ENCODE assay signal across 10 mouse cellular contexts in genomic region chr8:119715221-119715620, GRCm38 (mm10). TPM values are rescaled to one million over a fixed set of nuclear protein-coding genes. Genes with fewer than 3 reads are reported as not detected.
DNase-seq lines count a peak whose midpoint lies in the region; ATAC-seq and TF ChIP-seq lines count a peak whose summit lies in the region.
"Had no signal": no experiment of that assay in that cellular context is flagged by ENCODE, and none has a peak within 500 bp of the region (broad histone marks: within the 10 kb centered on the region; RNA-seq: fewer than 3 reads in every experiment).

No protein-coding gene starts in this region.

- peak overlapping the region; percentile 48; the same call in 1 of the 2 replicates for H3K27ac ChIP-seq in liver, postnatal 0 days (ENCODE audit: low read depth)
- H3K27ac ChIP-seq in forebrain, embryonic 13.5 days: no peak overlapping the region

- intact Hi-C loops in heart, postnatal 14 days (cut with DNase I): no loop called here
- intact Hi-C loops in left cerebral cortex, postnatal 14 days (cut with DNase I): no loop called here

- 33% methylated on average over 12 of the region's 12 CpGs for WGBS in liver, postnatal 0 days (ENCODE audit: insufficient replicate concordance)
- WGBS in forebrain, embryonic 13.5 days: 82% methylated on average over 12 of the region's 12 CpGs

- H3K4me2 ChIP-seq in liver, postnatal 0 days (ENCODE audit: low read depth, low read length): no peak overlapping the region
- no peak overlapping the region for H3K4me2 ChIP-seq in forebrain, embryonic 13.5 days

- peak; percentile 86 for DNase-seq in 3134 (ENCODE audit: extremely low read depth, insufficient read length, low spot score)
- peak; percentile 87 for DNase-seq in adrenal gland, adult 2 months
- peak; percentile 40 to 52 for DNase-seq in heart, postnatal 14 days
- DNase-seq in liver, postnatal 0 days: peak; percentile 27
- DNase-seq in left cerebral cortex, postnatal 14 days (ENCODE audit: low spot score in 2 of 2): no peak
- DNase-seq in cerebellum, adult 9-10 months: no peak
- DNase-seq in layer of hippocampus, postnatal 36 days: no peak
- DNase-seq: gastrocnemius, postnatal 36 days had no signal

- no peak for TF ChIP-seq CTCF in liver, postnatal 0 days (IDR thresholded peaks at IDR 0.05; ENCODE audit: low read depth)

- peaks cover 15% of the 10 kb centered on the region for H3K4me1 ChIP-seq in liver, postnatal 0 days (ENCODE audit: insufficient read depth)
- no peaks in the 10 kb centered on the region for H3K4me1 ChIP-seq in forebrain, embryonic 13.5 days

- no peaks in the 10 kb centered on the region for H3K9me3 ChIP-seq in liver, postnatal 0 days (ENCODE audit: low read length)
- H3K9me3 ChIP-seq in forebrain, embryonic 13.5 days (replicated peaks): no peaks in the 10 kb centered on the region

- H3K9ac ChIP-seq in liver, postnatal 0 days (replicated peaks): no peak overlapping the region
- H3K9ac ChIP-seq in forebrain, embryonic 13.5 days: no peak overlapping the region

- TF ChIP-seq EP300 in liver, postnatal 0 days (IDR thresholded peaks at IDR 0.05; ENCODE audit: low read depth): no peak

- ATAC-seq in liver, postnatal 0 days: peak; percentile 32; the same call in 1 of the 2 replicates
- ATAC-seq in forebrain, embryonic 13.5 days: no peak

- no peak overlapping the region for H3K4me3 ChIP-seq in liver, postnatal 0 days (ENCODE audit: low read depth, low read length)
- no peak overlapping the region for H3K4me3 ChIP-seq in forebrain, embryonic 13.5 days

- H3K36me3 ChIP-seq in liver, postnatal 0 days (replicated peaks; ENCODE audit: insufficient read depth, low read length): no peaks in the 10 kb centered on the region
- H3K36me3 ChIP-seq in forebrain, embryonic 13.5 days (ENCODE audit: poor library complexity, severe bottlenecking): no peaks in the 10 kb centered on the region

- H3K27me3 ChIP-seq in liver, postnatal 0 days (ENCODE audit: insufficient read depth, low read length): no peaks in the 10 kb centered on the region
- no peaks in the 10 kb centered on the region for H3K27me3 ChIP-seq in forebrain, embryonic 13.5 days

RNA-seq across cellular contexts. Expression of gene Atp2c2, which starts 15.4 kb away (rescaled TPM):
- total RNA-seq in adrenal gland, adult 2 months (2021): under 1 TPM; 0.24 to 0.46 TPM
- polyA plus RNA-seq in adrenal gland, adult 2 months (2012; rRNA removed): not detected in 2 replicates
- total RNA-seq in heart, postnatal 14 days (2021): under 1 TPM; 0.17 TPM
- polyA plus RNA-seq in liver, postnatal 0 days (2015; fragmentation: Nextera tagmentation; extraction: Ambion mirVana): 0.05 and 0.14 TPM in 2 replicates
- 1 to 10 TPM; 1.8 to 1.9 TPM for total RNA-seq in left cerebral cortex, postnatal 14 days (2021)
- total RNA-seq in layer of hippocampus, postnatal 36 days (2021): 1 to 10 TPM; 1.5 to 1.6 TPM
- not detected in 2 replicates for polyA plus RNA-seq in forebrain, embryonic 13.5 days (2015; fragmentation: Nextera tagmentation; extraction: Ambion mirVana)
- total RNA-seq: common myeloid progenitor, adult 5-6 weeks had no signal

RNA-seq across cellular contexts. Expression of gene Wfdc1, which starts 49.1 kb away (rescaled TPM):
- 10 to 100 TPM; 17.0 to 21.0 TPM for total RNA-seq in adrenal gland, adult 2 months (2021)
- polyA plus RNA-seq in adrenal gland, adult 2 months (2012; rRNA removed): 41.3 and 51.7 TPM in 2 replicates
- total RNA-seq in heart, postnatal 14 days (2021): 10 to 100 TPM; 48.2 to 51.1 TPM
- polyA plus RNA-seq in liver, postnatal 0 days (2015; fragmentation: Nextera tagmentation; extraction: Ambion mirVana): 6.0 and 7.2 TPM in 2 replicates
- total RNA-seq in left cerebral cortex, postnatal 14 days (2021): 1 to 10 TPM; 8.8 to 9.3 TPM
- 1 to 10 TPM; 7.8 to 9.2 TPM for total RNA-seq in layer of hippocampus, postnatal 36 days (2021)
- polyA plus RNA-seq in forebrain, embryonic 13.5 days (2015; fragmentation: Nextera tagmentation; extraction: Ambion mirVana): 0.76 and 1.7 TPM in 2 replicates
- total RNA-seq: common myeloid progenitor, adult 5-6 weeks had no signal

Comparison
In these comparisons a context has a peak if more than half of its experiments do, and no peak if none do; other contexts are left out.
1. DNase-seq: peak in 3134 (single experiment), adrenal gland, adult 2 months (single experiment), heart, postnatal 14 days (2 of 2) and liver, postnatal 0 days (single experiment); none in left cerebral cortex, postnatal 14 days (0 of 2), cerebellum, adult 9-10 months (single experiment) and layer of hippocampus, postnatal 36 days (0 of 2).